Mouse (Mus musculus) ES-E14 (cell line): ENCODE measurements at regions not wholly inside any gene's neighbourhood (a gene's known extent, or its start where the extent isn't known, plus 50 kb on each side); places are given as distances from the start of the nearest gene placed in this dataset.

Experiments used
- CHD2 ChIP-seq: IDR thresholded peaks from 2 replicates; pipeline ENCODE4 v1.6.1; 2014; ENCODE audit warnings: mild to moderate bottlenecking, low read depth, low read length, inconsistent platforms
- MAFK ChIP-seq: IDR thresholded peaks from 2 replicates; pipeline ENCODE4 v1.6.1; 2014; ENCODE audit warnings: mild to moderate bottlenecking, low read depth, low read length, inconsistent platforms; ENCODE audit not compliant: insufficient read depth
- ZC3H11A ChIP-seq: IDR thresholded peaks from 2 replicates; pipeline ENCODE4 v1.6.1; 2012; ENCODE audit warnings: low read depth, mild to moderate bottlenecking, inconsistent platforms, low read length, borderline replicate concordance
- ZNF384 ChIP-seq: IDR thresholded peaks from 2 replicates; pipeline ENCODE4 v1.6.1; 2012; ENCODE audit warnings: low read depth, low read length, inconsistent platforms

DNA sequence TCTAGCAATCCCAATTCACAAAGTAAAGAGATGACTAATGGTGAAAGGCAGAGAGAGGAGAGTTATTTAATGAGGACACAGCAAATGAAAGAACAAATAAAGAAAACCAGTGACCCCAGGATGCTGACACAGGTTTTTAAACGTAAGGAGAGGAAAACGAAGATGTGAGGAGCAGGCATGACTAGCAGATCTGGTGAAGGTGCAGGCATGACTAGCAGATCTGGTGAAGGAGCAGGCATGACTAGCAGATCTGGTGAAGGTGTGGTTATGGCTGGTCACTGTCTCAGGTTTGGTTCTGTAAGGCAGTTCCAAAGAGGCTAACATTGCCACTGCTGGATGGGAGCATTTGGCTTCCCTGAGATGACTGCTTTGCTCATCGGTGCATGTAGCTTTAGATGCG is 57.0 kb downstream of the Mbl2 start:
- TF ChIP-seq CHD2 (no peak), ZC3H11A (no peak), ZNF384 (no peak), MAFK (no peak)
